Mouse (Mus musculus) spleen, adult 2 months (tissue): ENCODE data around the gene Gm11214. TPM values are rescaled to one million over a fixed set of nuclear protein-coding genes. Genes with fewer than 3 reads are reported as not detected.

Experiments used
- DNase-seq, 2 experiments: peaks; one replicate each; pipeline versions ENCODE4 v3.0.0 to v3.0.0-alpha.2; 2012 to 2021; ENCODE audit warnings: low spot score in 2 of 2, low read depth in 1 of 2
- H3K27ac ChIP-seq: fragments of 200-500 bp; 2 replicates; pipeline ENCODE4 v1.5.1; 2012; ENCODE audit warnings: low read length, inconsistent platforms; ENCODE audit not compliant: insufficient read depth
- H3K27me3 ChIP-seq: fragments of 200-500 bp; 2 replicates; pipeline ENCODE4 v1.6.1; 2012; ENCODE audit warnings: mild to moderate bottlenecking, moderate library complexity, low read length, inconsistent platforms; ENCODE audit not compliant: control insufficient read depth, insufficient read depth
- H3K36me3 ChIP-seq: fragments of 200-500 bp; 2 replicates; pipeline ENCODE4 v1.6.1; 2012; ENCODE audit warnings: mild to moderate bottlenecking, low read length, inconsistent platforms; ENCODE audit not compliant: control insufficient read depth, insufficient read depth
- H3K4me1 ChIP-seq: fragments of 200-500 bp; 2 replicates; pipeline ENCODE4 v1.6.1; 2011; ENCODE audit warnings: inconsistent platforms; ENCODE audit not compliant: control insufficient read depth, insufficient read depth, insufficient read length
- H3K4me3 ChIP-seq: fragments of 200-500 bp; 2 replicates; pipeline ENCODE4 v1.5.1; 2011; ENCODE audit warnings: mild to moderate bottlenecking, inconsistent platforms; ENCODE audit not compliant: insufficient read depth, insufficient read length; ENCODE audit errors: extremely low read depth
- CTCF ChIP-seq: fragments of 200-500 bp; IDR thresholded peaks from 2 replicates; pipeline ENCODE4 v1.5.1; 2011; ENCODE audit warnings: mild to moderate bottlenecking, inconsistent platforms; ENCODE audit not compliant: insufficient read depth, insufficient read length, insufficient replicate concordance; ENCODE audit errors: extremely low read depth
- POLR2A ChIP-seq: fragments of 200-500 bp; IDR thresholded peaks from 2 replicates; pipeline ENCODE4 v1.6.1; 2011; ENCODE audit warnings: low read depth, low read length, inconsistent platforms
- WGBS: fragments of 180-500 bp; shearing (Covaris S2); methylation state at CpG from one replicate; pipeline ENCODE4 v1.1.7; 2018; 5-methylcytosine and 5-hydroxymethylcytosine counted together
- polyA plus RNA-seq: library from polyadenylated mRNA; depleted of rRNA; stranded (reverse); fragments of >200 nt; gene quantifications from 2 replicates; pipeline ENCODE4 v1.2.3, GENCODE M21; 2012; rRNA removed

The Gm11214 gene
- polyA plus RNA-seq, 1 experiment, result not detected

DNA sequence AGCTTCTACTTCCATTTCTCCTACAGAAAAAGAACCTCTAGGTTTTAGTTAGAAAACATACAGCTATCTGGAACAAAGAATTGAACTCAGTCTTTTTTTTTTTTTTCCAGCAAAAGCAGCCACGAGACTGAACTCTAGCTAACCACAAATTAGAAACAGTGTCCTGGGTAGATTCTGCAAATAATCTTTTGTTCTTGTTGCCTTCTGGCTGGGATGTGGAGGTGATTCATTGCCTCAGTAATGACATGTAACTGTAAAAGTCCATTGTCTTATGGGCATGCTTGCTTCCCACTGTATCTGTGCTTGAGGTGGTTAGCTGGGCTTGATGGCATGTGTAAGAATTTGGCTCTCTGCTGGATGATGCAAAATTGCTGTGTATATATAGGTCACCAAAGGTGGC lies 24.6 kb downstream of the Gm11214 start:
- no peak for DNase-seq
- H3K36me3 ChIP-seq, result no peaks in the 10 kb centered on the region
- H3K4me1 ChIP-seq, result no peaks in the 10 kb centered on the region
- H3K27ac ChIP-seq, result no peak overlapping the region
- no peaks in the 10 kb centered on the region for H3K27me3 ChIP-seq
- H3K4me3 ChIP-seq, result no peak overlapping the region
- WGBS, result 26% methylated on average over 1 of the region's 1 CpGs
- TF ChIP-seq POLR2A (no peak), CTCF (no peak)

DNA sequence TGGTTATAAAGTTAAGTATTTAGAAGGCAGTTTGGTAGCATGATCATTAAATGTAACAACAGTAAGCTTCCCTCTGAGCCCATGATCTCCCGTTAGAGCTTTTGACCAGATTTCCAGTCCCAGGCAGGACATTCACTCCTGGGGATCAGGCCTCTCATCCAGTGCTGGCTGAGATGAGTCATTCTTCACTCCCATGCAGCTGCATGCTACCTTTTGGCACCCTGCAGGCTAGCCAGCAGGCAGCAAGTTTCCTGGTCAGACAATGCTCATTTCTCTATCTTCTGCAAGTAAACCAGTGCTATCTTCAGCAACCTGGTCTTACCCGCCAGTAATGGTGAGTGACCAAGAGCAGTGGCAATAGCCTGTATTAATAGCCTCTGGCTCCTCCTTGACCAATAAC lies 30.0 kb downstream of the Gm11214 start:
- Histone ChIP-seq H3K27ac (no peak overlapping the region), H3K4me1 (no peaks in the 10 kb centered on the region), H3K36me3 (no peaks in the 10 kb centered on the region), H3K4me3 (no peak overlapping the region), H3K27me3 (no peaks in the 10 kb centered on the region)
- DNase-seq, result no peak
- TF ChIP-seq POLR2A (no peak), CTCF (no peak)
- 94% methylated on average over 2 of the region's 2 CpGs for WGBS

DNA sequence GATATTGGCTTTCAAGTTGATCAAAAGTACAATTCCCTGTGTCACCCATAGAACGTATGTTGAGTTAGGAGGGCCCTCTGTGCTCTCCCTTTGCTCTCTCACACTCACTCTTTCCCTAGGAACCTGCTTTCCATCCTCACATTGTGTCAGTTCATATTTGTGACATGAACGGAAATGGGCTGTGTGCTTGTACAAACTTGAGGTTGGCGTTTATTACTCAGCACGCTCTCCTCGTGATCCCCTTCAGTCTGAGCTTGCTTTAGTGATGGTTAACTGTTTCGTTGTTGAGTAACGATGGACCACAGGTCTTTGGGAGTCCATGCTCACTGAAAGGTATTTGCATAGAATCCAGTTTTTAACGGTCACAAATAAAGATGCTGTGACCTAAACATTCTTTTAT lies 36.1 kb downstream of the Gm11214 start:
- DNase-seq, result no peak
- Histone ChIP-seq H3K27me3 (no peaks in the 10 kb centered on the region), H3K36me3 (no peaks in the 10 kb centered on the region), H3K27ac (no peak overlapping the region), H3K4me1 (no peaks in the 10 kb centered on the region), H3K4me3 (no peak overlapping the region)
- 61% methylated on average over 8 of the region's 8 CpGs for WGBS
- TF ChIP-seq POLR2A, result no peak
- no peak for TF ChIP-seq CTCF

DNA sequence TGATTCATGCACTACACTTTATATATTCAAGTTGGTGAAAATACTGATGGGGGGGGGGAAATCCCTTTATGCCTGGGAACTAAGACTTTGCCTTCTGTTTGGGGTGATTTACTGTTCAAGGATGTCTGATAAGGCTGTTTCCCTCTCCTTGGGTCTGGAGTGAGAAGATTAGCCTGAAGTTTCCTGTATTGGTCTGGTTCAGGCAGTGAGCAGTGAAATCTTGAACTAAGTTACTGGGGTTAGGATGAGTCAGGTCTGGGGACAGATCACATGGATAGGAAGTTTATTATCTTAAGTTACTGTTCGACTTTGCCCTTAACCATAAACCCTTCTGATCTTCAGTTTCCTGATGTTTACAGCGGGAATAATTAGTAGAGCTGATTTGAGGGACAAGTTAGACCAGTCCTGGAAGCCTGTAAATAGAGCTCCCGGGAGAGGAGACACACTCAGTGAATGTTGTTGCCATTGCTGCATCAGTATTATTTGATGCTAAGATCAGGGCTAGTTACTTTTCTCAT lies 37.6 kb downstream of the Gm11214 start:
- no peak for DNase-seq

DNA sequence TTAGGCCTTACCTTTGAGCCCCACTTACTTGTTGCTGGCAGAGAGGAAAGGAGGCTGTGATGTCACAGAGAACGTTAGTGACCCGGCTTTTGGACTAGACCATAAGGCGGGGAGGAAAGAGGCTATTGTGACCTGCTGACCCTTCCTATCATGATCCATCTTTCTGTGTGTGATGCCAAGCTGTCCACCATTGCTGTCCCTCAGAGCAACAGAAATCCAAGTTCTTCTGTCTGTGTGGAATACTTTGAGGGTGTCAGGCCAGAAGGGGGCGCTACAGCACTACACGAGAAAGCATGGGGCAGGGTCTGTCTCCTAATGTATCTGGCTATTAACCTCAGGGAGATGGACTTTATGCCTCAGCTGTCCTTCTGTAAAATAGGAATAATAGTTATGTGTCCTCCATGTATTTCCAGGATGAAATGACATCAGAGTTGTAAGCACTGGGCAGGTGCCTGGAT lies 40.8 kb downstream of the Gm11214 start, which contains the start of gene Tex48:
Gene Tex48, minus strand, starts transcription at position 51 of the 458 bp plus-strand sequence.
- TF ChIP-seq POLR2A, result no peak
- TF ChIP-seq CTCF, result peak; percentile 43; the same call in 1 of the 2 replicates
- H3K27me3 ChIP-seq, result no peaks in the 10 kb centered on the region
- no peaks in the 10 kb centered on the region for H3K36me3 ChIP-seq
- peak in 1 of 2 experiments; percentile 39 for DNase-seq
- 46% methylated on average over 5 of the region's 5 CpGs for WGBS
- no peaks in the 10 kb centered on the region for H3K4me1 ChIP-seq
- no peak within 1 kb of the TSS for H3K27ac ChIP-seq
- no peak within 1 kb of the TSS for H3K4me3 ChIP-seq

More for the DNA sequence above, 37.6 kb downstream of the Gm11214 start:
- TF ChIP-seq CTCF (no peak), POLR2A (no peak)
- H3K27ac ChIP-seq, result no peak overlapping the region
- no peak overlapping the region for H3K4me3 ChIP-seq
- H3K27me3 ChIP-seq, result no peaks in the 10 kb centered on the region
- no peaks in the 10 kb centered on the region for H3K36me3 ChIP-seq
- 41% methylated on average over 3 of the region's 3 CpGs for WGBS
- H3K4me1 ChIP-seq, result no peaks in the 10 kb centered on the region

DNA sequence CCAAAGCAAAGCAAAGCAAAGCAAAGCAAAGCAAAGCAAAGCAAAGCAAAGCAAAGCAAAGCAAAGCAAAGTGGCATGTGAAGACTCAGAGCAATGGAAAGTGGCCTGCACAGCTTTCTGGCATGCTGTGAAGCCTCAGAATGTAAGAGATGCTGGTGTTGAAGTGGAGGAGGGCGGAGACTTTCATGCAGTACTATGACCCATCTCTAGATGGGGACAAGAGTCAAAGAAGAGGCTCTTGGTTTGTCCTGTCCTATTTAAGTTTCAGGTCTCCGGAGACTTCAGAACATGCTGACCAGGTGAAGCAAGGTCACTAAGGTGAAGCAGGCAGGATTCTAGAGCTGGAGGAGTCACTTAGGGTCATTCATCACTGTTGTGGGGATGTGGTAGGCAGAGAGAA lies 41.3 kb downstream of the Gm11214 start:
- H3K36me3 ChIP-seq, result no peaks in the 10 kb centered on the region
- no peak overlapping the region for H3K4me3 ChIP-seq
- H3K27me3 ChIP-seq, result no peaks in the 10 kb centered on the region
- H3K27ac ChIP-seq, result no peak overlapping the region
- no peak for DNase-seq
- H3K4me1 ChIP-seq, result no peaks in the 10 kb centered on the region
- WGBS, result 54% methylated on average over 2 of the region's 2 CpGs
- TF ChIP-seq POLR2A, result no peak
- no peak for TF ChIP-seq CTCF

Other genes with a start within 250 kb of the Gm11214 start
- 16.4 and 18.7 TPM in 2 replicates for gene Whrn, start 167.4 kb downstream of the Gm11214 start, polyA plus RNA-seq
- gene Atp6v1g1, start 118.6 kb downstream of the Gm11214 start, polyA plus RNA-seq, result 17.0 and 17.2 TPM in 2 replicates
- gene Tmem268, start 104.6 kb downstream of the Gm11214 start, polyA plus RNA-seq, result 13.8 and 15.8 TPM in 2 replicates
- not detected in 2 replicates for gene Gm11213, start 58.1 kb downstream of the Gm11214 start, polyA plus RNA-seq
- gene Tex48, start 41.0 kb downstream of the Gm11214 start, polyA plus RNA-seq, result not detected in 2 replicates
- 0.14 and 0.16 TPM in 2 replicates for gene Tnfsf15, start 81.7 kb upstream of the Gm11214 start, polyA plus RNA-seq
- gene Tnfsf8, start 198.0 kb upstream of the Gm11214 start, polyA plus RNA-seq, result 1.1 and 1.2 TPM in 2 replicates